Mouse (Mus musculus): ENCODE results near the gene Hhipl1.

Hhipl1 gene

DNA sequence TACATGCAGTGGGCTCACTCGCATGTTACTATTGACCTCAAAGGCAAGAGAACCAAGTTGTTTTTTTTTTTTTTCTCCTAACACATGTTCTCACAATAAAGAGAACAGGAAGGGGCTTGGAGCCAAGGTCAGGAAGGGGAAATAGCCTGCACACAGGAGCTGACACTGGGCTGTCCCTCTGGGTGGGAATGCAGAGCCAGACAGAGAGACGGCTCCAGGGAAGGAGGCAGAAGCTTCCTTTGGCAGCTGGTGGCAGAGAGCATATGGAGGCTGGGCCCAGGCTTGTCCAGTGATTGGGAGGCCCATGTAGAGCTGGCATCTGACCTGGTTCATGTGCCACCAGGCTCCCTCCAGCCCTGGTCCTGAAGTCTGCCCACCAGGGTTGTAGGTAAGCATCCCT lies 61.8 kb downstream of the Hhipl1 start:
- no peak for DNase-seq

DNA sequence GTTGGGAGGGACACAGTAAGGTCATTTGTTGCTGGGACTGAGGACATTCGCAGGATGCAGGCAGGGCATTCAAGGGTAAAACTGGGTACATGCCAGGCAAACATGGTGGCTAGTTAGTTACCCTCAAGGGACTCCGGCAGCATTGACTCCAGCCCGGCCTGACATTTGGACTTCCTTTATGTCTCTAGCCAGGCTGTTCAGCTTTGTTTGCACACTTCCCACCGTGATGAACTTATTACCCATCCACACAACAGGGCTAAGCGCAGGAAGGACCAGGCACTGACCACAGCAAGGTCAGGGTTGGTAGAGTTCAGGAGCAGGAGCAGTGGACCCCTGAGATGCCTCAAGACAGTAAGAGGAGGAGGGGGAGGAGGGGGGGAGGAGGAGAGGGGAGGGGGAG lies 62.9 kb downstream of the Hhipl1 start:
- DNase-seq = no peak

DNA sequence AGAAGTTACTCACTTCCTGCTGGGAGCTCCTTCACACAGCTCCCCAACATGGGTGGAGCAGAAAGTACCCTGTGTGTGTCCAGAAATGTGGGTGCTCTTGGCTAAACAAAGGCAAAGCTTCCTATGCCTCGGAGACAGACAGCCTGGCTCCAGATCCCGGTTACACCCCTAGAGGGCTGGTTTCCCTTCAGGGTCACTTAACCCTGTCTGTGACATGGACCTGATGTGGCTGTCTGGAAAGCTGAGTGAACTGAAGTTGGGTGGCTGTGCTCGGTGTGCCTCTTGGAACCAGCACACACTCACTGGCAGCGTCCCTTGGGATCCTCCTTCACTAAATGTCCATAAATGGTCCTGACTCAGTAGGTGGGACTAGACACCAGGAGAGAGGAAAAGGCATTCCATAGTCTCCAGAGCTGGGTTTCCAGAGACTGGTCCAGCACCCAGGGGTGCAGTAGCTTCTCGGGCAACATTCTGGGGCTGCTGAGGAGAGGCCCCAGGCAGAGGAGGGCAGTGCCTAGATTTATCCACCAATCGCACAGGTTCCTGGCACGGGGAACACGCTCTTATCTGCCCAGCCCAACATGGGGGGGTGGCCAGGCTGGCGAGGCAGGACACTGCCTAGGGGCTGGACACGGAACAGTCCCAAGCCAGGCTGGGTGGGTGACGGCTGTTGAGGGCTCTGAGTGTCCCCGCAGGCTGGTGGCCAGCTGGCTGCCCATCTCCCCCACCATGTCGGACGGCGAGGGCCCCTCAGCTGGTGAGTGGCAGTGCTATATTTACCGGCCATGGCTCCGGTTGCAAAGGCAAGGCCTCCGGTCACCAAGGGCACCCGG lies 64.7 kb downstream of the Hhipl1 start, which contains the start of gene Eml1:
Gene Eml1 (plus strand): TSS at position 362 of the 833 bp plus-strand sequence.
- DNase-seq = no peak

DNA sequence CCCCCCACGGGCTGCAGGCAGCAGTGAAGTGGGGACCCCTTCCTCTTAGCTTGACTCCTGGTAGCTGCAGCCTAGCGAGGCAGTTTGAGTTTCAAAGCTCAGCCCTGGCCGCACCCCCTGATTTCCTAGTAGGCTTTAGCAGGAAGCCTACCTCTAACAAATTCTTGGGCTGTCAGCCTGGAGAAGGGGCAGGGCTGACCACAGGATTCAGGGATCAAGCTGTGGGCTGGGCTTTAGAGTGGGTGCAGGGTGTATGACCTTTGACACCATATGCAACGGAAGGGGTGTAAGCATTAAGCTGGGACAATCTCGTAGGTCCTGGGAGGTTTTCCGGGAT lies 65.3 kb downstream of the Hhipl1 start:
- no peak for DNase-seq

DNA sequence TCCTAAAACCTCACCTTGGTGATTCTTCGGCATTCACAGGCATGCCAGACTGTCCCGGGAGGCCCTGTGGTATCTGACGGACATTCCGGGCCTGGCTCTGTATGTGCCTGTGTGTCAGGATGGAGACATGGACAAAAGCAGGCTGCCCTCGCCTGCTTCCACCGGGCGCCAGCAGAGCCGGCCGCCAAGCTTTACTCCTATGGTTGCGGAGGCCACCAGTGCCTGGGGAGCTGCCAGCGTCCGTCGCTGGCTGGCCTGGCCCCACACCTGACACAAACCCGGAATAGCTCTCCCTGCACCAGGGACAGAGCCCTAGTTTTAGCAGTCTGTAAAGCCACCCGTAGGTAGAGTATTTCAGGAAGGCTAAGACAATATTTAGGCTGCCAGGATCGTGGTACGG lies 66.2 kb downstream of the Hhipl1 start:
- no peak for DNase-seq

DNA sequence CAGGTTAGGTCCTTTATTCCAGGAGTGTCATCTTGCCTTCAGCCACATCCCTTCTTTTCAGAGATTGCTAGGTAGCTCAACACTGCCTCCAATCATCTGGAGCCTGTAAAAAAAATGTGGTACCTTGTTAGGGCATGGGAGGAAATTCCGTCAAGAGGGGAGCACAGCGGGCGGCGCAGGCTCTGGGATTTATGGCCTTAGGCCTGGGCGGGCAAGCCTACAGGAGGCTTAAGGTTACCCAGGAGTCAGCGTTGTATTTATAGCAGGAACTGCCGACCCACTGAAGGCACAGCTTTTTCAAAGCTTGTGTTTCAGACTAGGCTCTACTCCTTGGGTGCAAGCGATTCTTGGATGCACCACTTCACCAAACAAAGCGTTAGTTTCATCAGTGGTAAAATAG lies 67.5 kb downstream of the Hhipl1 start:
- no peak for DNase-seq

DNA sequence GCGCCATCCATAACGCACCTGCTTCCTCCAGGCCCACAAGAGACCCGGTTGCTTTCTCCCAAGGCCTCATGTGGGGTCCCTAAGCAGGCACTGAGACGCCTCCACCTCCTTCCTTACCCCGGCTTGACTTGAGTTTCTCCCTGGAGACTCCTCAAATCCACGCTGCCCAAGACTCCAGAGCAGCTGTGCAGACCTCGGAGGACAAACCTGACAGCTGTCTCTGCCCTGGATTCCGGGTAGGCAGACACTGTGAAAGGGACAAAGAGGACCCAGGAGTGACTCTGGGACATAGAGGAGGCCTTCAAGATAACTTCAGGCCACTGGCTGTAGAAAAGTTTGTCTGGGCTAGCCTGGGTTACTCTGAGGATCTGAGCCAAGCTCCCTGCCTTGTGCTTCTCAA lies 68.6 kb downstream of the Hhipl1 start:
- DNase-seq = no peak

DNA sequence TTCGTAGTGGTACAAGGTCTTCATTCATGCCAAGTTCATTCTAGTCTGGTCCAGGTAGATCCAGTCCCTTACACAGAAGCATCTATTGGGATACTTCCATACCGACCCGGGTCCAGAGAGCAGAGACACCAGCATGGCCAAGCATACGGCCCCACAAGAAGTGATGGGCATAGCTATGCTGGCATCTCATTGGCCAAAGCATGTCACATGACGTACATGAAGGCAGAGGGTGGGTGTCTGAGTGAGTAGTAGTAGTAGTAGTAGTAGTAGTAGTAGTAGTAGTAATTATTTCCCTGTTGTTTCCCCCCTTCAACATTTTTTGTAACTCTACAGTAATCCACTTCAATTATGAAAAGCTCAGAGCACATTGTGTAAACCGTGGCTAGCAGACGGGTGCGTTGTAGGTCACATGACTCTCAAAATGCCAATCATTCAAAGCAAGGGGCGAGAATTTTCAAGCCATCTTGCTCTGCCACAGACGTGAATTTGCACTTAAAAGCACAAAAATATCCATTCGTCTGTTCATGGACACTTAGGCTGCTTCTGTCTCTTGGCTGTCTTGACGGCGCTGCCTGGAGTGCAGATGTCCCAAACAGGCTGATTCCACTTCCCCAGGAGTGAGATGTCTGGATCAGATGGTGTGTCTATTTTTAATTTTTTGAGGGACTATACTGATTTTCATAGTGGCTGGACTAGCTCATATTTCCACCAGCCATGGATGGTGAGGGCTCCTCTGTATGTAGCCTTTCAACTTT lies 72.5 kb downstream of the Hhipl1 start:
- no peak for DNase-seq
